Mouse (Mus musculus): ENCODE data around the gene Manbal. TPM values are rescaled to one million over a fixed set of nuclear protein-coding genes. Genes with fewer than 3 reads are reported as not detected.

Manbal gene
- polyA plus RNA-seq, 1 experiment from 2014 or later: 60.9 TPM

DNA sequence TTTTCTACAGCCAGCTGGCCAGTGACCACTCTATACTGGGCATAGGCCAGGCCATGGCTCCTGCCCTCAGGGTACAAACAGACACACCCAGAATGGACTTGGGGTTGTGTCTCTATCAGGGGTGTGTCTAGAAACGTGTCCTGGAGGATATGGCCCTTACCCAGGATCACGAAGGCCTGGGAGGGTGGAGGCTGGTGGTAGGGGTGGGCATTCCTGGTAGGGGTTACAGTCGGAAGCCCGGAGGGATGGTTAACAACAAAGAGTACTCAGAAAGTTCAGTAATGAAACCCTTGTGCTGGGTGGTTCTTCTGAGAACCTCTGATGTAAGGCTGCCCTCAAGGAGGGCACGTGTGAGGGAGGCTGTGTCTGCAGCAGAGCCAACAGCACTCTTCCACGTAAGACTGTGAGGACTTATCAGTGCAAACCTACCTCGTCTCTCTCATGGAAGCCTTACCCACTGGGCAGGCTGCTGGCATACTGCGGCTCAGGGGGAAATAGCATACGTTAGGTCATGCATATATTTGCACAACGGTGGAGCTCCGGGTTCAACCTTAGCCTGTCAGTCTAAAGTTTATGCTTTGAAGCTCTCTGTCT is 54.8 kb downstream of the Manbal start:
- peak; percentile 30 for ATAC-seq
- H3K36me3 ChIP-seq (ENCODE audit: control insufficient read depth, insufficient read depth): no peaks in the 10 kb centered on the region; the same call in 1 of the 2 replicates
- H3K4me2 ChIP-seq (replicated peaks; ENCODE audit: low read depth): no peak overlapping the region
- no peak overlapping the region for H3K4me3 ChIP-seq (ENCODE audit: low read depth, low read length)
- peak overlapping the region; percentile 100 for H3K27ac ChIP-seq (ENCODE audit: low read depth, low read length)
- no peaks in the 10 kb centered on the region for H3K9me3 ChIP-seq (ENCODE audit: control insufficient read depth)
- no peaks in the 10 kb centered on the region for H3K27me3 ChIP-seq (replicated peaks; ENCODE audit: control insufficient read depth, insufficient read depth, low read length)
- WGBS: 38% methylated on average over 11 of the region's 11 CpGs
- peaks cover 13% of the 10 kb centered on the region; the same call in 1 of the 2 replicates for H3K4me1 ChIP-seq (replicated peaks; ENCODE audit: control insufficient read depth, insufficient read depth, low read length)
- no peak overlapping the region for H3K9ac ChIP-seq (ENCODE audit: low read depth, low read length)
- no peak for TF ChIP-seq CTCF (IDR thresholded peaks at IDR 0.05; ENCODE audit: low read depth)

DNA sequence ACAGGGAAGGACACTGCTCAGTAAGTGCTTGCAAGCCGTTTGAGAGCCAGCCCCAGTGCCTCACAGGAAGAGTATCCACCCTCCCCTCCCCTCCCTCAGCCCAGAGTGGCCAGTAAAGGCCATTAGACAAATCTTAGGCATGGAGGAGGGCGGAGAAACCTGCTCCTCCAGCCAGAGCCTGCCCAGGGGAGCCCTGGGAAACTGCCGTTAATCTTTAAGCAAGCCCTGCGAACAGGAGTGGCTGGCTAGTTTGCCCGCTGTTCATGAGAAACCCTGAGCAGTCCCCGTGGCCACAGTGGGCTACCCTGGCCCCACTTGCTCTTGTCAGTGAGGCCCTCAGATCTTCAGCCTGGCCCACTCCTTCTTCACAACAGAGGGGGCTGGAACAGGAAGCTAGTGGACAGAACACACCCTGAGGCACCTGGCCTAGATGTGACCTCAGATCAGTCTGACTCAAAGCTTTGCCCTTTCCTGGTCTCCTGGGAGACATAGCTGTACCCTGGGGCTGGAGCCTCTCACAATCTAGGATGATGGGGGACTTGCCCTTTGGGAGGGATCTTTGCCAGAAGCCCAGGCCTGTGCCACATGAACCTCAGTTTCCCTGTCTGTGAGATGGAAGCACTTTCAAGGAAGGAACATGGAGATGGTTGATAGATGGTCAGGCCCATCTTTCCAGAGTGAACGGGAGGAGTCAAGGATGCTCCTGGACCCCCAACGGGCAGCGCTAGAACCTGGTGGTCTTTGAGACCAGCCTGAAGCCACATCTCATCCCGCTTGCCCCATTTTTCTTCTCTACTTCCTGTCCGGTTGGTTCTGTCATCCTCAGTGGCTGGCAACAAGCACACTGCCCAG is 55.7 kb downstream of the Manbal start:
- ATAC-seq: peak; percentile 58
- Histone ChIP-seq H3K4me1 (replicated peaks; ENCODE audit: control insufficient read depth, insufficient read depth, low read length) (peaks cover 20% of the 10 kb centered on the region), H3K27me3 (replicated peaks; ENCODE audit: control insufficient read depth, insufficient read depth, low read length) (no peaks in the 10 kb centered on the region), H3K4me2 (replicated peaks; ENCODE audit: low read depth) (peak overlapping the region; percentile 86), H3K9ac (ENCODE audit: low read depth, low read length) (peak overlapping the region; percentile 99), H3K4me3 (ENCODE audit: low read depth, low read length) (peak overlapping the region; percentile 85), H3K27ac (ENCODE audit: low read depth, low read length) (peak overlapping the region; percentile 100), H3K9me3 (ENCODE audit: control insufficient read depth) (no peaks in the 10 kb centered on the region), H3K36me3 (ENCODE audit: control insufficient read depth, insufficient read depth) (peaks cover 2% of the 10 kb centered on the region; the same call in 1 of the 2 replicates)
- 34% methylated on average over 11 of the region's 11 CpGs for WGBS
- no peak for TF ChIP-seq CTCF (IDR thresholded peaks at IDR 0.05; ENCODE audit: low read depth)

DNA sequence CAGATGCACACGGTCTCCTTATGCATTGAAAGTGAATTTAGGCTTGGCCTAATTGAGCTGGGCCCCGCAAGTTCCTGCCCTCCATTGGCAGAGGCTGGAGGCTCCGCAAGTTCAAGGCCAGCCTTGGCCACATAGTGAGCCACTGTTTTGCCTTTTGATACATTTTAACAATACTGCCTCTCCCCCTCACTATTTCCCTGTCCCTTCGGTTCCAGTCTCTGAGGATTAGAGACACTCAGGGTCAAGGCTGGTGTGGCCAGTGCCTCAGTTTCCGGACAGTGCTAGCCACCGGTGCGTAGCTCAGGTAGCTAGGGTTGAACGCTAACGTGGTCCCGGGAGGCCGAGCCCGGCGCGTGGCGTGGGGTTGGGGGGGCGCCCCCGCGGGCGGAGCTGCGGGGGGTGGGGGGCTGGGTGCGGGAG is 56.3 kb downstream of the Manbal start:
- no peak for TF ChIP-seq CTCF (IDR thresholded peaks at IDR 0.05; ENCODE audit: low read depth)
- no peaks in the 10 kb centered on the region for H3K9me3 ChIP-seq (ENCODE audit: control insufficient read depth)
- 4% methylated on average over 21 of the region's 21 CpGs for WGBS
- peak overlapping the region; percentile 99 for H3K9ac ChIP-seq (ENCODE audit: low read depth, low read length)
- H3K27me3 ChIP-seq (replicated peaks; ENCODE audit: control insufficient read depth, insufficient read depth, low read length): no peaks in the 10 kb centered on the region
- no peak for ATAC-seq
- peak overlapping the region; percentile 100 for H3K27ac ChIP-seq (ENCODE audit: low read depth, low read length)
- H3K4me1 ChIP-seq (replicated peaks; ENCODE audit: control insufficient read depth, insufficient read depth, low read length): peaks cover 22% of the 10 kb centered on the region
- peak overlapping the region; percentile 86 for H3K4me2 ChIP-seq (replicated peaks; ENCODE audit: low read depth)
- H3K36me3 ChIP-seq (ENCODE audit: control insufficient read depth, insufficient read depth): peaks cover 8% of the 10 kb centered on the region; the same call in 1 of the 2 replicates
- H3K4me3 ChIP-seq (ENCODE audit: low read depth, low read length): peak overlapping the region; percentile 85

DNA sequence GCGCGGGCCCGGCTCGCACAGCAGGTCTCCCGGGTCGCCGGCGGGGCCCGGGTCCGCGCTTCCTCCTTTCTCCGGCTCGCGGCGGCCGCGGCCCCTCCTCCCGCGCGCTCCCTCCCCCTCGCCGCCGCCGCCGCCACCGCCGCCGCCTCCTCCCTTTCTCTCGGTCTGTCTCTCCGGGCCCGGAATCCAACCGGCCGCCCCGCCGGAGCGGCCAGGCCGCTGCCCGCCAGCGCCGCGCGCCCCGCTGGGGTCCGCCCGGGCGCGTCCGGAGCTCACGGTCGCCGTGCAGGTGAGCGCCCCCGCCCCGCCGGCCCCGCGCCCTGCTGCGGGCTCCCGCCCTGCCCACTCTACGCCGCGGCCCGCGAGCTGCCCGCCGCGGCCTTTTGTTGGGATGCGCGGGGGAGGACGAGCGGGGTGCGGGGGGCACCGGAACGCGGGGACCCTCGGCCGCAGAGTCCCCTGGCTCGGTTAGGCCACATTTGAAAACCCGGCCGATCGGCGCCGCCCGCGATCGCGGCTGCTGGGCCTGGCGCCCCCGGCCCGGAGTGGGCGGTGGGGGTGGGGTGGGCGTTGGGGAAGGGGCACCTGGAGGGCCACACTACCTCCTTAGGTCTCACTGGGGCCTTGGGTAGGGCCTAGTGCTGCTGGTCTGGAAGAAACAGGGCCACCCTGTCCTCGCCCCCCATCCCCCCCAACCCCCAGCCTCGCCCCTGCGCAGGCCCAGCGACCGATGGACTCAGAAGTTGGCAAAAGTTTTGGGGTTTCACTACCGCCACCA is 56.9 kb downstream of the Manbal start:
- H3K27ac ChIP-seq (ENCODE audit: low read depth, low read length): peak overlapping the region; percentile 100
- H3K4me2 ChIP-seq (replicated peaks; ENCODE audit: low read depth): peak overlapping the region; percentile 86
- peaks cover 8% of the 10 kb centered on the region; the same call in 1 of the 2 replicates for H3K36me3 ChIP-seq (ENCODE audit: control insufficient read depth, insufficient read depth)
- 1% methylated on average over 74 of the region's 98 CpGs for WGBS
- H3K9ac ChIP-seq (ENCODE audit: low read depth, low read length): peak overlapping the region; percentile 99
- H3K9me3 ChIP-seq (ENCODE audit: control insufficient read depth): no peaks in the 10 kb centered on the region
- peak overlapping the region; percentile 85 for H3K4me3 ChIP-seq (ENCODE audit: low read depth, low read length)
- no peak for TF ChIP-seq CTCF (IDR thresholded peaks at IDR 0.05; ENCODE audit: low read depth)
- no peak for ATAC-seq
- no peaks in the 10 kb centered on the region for H3K27me3 ChIP-seq (replicated peaks; ENCODE audit: control insufficient read depth, insufficient read depth, low read length)
- peaks cover 23% of the 10 kb centered on the region for H3K4me1 ChIP-seq (replicated peaks; ENCODE audit: control insufficient read depth, insufficient read depth, low read length)

DNA sequence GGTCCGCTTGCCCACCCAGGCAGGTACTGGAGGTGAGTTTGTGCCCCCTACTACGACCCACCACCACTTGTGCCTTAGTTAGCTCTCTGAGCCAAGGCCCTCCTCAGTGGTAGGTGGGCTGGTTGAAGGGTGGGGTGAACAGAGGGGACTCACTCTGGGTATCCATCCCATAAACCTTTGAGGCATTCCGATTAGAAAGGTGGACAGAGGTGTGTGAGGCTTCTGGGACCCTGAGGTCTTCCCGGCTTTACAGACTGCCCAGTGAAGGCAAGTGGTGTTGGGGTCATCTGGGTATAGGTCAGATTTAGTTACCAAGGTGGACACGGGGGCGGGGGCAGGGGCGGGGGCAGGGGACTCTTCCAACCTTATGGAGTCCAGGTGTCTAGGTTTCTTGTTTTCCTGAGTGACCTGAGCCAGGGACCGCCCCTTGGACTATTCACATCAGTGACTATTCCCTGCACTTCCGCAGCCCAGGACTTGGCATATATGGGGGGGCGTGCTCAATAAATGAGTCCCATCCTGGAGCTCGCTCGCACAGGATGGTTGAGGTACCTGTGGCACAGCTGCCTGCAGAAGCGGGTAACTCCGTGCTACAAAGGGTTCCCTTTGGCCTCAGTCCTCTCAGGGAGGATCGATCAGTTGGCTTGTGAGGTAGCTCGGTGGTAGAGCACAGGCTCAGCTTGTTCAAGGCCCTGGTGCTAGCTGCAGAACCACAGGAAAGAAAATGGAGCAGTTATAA is 57.7 kb downstream of the Manbal start:
- H3K4me2 ChIP-seq (replicated peaks; ENCODE audit: low read depth): peak overlapping the region; percentile 86
- peaks cover 30% of the 10 kb centered on the region for H3K4me1 ChIP-seq (replicated peaks; ENCODE audit: control insufficient read depth, insufficient read depth, low read length)
- peak; percentile 9 for ATAC-seq
- peaks cover 8% of the 10 kb centered on the region; the same call in 1 of the 2 replicates for H3K36me3 ChIP-seq (ENCODE audit: control insufficient read depth, insufficient read depth)
- TF ChIP-seq CTCF (IDR thresholded peaks at IDR 0.05; ENCODE audit: low read depth): no peak
- WGBS: 34% methylated on average over 16 of the region's 16 CpGs
- no peaks in the 10 kb centered on the region for H3K9me3 ChIP-seq (ENCODE audit: control insufficient read depth)
- H3K9ac ChIP-seq (ENCODE audit: low read depth, low read length): peak overlapping the region; percentile 99
- H3K4me3 ChIP-seq (ENCODE audit: low read depth, low read length): peak overlapping the region; percentile 85
- H3K27ac ChIP-seq (ENCODE audit: low read depth, low read length): peak overlapping the region; percentile 100
- H3K27me3 ChIP-seq (replicated peaks; ENCODE audit: control insufficient read depth, insufficient read depth, low read length): no peaks in the 10 kb centered on the region
